Mouse (Mus musculus): Measurements from ENCODE around the gene Edc4. TPM values are rescaled to one million over a fixed set of nuclear protein-coding genes. Genes with fewer than 3 reads are reported as not detected.

Gene Edc4
- polyA plus RNA-seq, 1 experiment from 2014 or later = 49.5 TPM

DNA sequence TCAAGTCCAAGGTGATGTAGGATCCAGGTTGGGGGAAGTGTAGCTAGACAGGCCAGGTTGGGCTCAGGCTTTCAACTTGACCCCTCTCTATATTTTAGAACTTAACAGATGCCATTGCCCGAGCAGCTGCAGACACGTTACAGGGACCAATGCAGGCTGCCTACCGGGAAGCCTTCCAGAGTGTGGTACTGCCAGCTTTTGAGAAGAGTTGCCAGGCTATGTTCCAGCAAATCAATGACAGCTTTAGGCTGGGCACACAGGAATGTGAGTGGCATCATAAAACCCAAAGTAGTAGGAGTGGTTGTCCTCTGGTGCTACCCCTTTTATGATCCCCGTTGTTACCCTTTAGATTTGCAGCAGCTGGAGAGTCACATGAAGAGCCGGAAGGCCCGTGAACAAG lies 10.2 kb downstream of the Edc4 start:
- H3K36me3 ChIP-seq = peaks cover 93% of the 10 kb centered on the region
- 84% methylated on average over 6 of the region's 6 CpGs for WGBS
- ATAC-seq (ENCODE audit: insufficient number of reproducible peaks, low FRiP score, low TSS enrichment, low read depth) = no peak
- no peak overlapping the region for H3K4me3 ChIP-seq
- H3K9ac ChIP-seq = no peak overlapping the region
- no peak overlapping the region for H3K4me2 ChIP-seq
- H3K4me1 ChIP-seq = peaks cover 5% of the 10 kb centered on the region
- H3K27ac ChIP-seq = no peak overlapping the region
- no peaks in the 10 kb centered on the region for H3K9me3 ChIP-seq
- no peaks in the 10 kb centered on the region for H3K27me3 ChIP-seq

DNA sequence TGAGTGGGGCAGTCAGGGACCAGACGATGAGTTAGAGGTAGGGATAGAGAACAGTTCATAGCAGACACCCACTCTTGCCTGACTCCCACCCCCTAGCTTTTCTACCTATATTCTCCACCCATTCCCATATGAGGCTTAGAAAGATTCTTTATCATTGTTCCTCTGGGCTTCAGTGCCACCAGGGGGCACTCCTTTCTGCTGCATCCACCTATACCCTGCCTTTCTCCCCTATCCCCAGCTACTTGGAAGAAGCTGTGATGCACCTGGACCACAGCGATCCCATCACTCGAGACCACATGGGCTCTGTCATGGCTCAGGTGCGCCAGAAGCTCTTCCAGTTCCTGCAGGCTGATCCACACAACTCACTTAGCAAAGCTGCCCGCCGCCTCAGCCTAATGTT lies 11.8 kb downstream of the Edc4 start:
- Histone ChIP-seq H3K9ac (no peak overlapping the region), H3K27ac (no peak overlapping the region), H3K27me3 (no peaks in the 10 kb centered on the region), H3K9me3 (no peaks in the 10 kb centered on the region), H3K4me2 (no peak overlapping the region), H3K36me3 (peaks cover 79% of the 10 kb centered on the region), H3K4me3 (no peak overlapping the region), H3K4me1 (peaks cover 5% of the 10 kb centered on the region)
- ATAC-seq (ENCODE audit: insufficient number of reproducible peaks, low FRiP score, low TSS enrichment, low read depth) = no peak; the same call in 1 of the 2 replicates
- 84% methylated on average over 6 of the region's 6 CpGs for WGBS

DNA sequence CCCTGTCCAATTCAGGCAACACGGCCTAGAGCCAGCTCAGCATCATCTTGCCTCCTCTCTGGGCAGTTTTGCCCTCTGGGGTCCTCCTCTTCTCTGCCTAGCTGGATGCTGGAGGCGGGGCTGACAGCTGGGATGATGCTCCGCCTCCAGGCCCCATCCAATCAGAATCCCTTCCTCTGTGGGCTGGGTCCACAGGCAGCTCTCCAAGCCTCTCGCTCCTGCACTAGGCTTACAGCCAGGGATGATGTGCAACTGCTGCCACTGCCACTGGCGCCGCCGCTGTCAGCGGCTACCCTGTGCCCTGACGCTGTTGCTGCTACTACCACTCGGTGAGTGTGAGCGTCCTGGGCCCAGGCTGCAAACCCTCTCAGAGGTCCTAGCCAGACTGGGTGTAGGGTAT lies 12.7 kb downstream of the Edc4 start, which contains the start of gene Nrn1l:
Gene Nrn1l, plus strand, starts transcription at position 229 of the 400 bp plus-strand sequence.
- no peak within 1 kb of the TSS for H3K27ac ChIP-seq
- ATAC-seq (ENCODE audit: insufficient number of reproducible peaks, low FRiP score, low TSS enrichment, low read depth) = 0 out of 2 replicates have a peak, but pooled peaks have one; percentile 47
- H3K27me3 ChIP-seq = no peaks in the 10 kb centered on the region
- H3K9ac ChIP-seq = no peak within 1 kb of the TSS
- WGBS = 9% methylated on average over 11 of the region's 11 CpGs
- H3K4me3 ChIP-seq = no peak within 1 kb of the TSS
- H3K4me2 ChIP-seq = peak within 1 kb of the TSS; percentile 34
- peaks cover 70% of the 10 kb centered on the region for H3K36me3 ChIP-seq
- peaks cover 5% of the 10 kb centered on the region for H3K4me1 ChIP-seq
- no peaks in the 10 kb centered on the region for H3K9me3 ChIP-seq

DNA sequence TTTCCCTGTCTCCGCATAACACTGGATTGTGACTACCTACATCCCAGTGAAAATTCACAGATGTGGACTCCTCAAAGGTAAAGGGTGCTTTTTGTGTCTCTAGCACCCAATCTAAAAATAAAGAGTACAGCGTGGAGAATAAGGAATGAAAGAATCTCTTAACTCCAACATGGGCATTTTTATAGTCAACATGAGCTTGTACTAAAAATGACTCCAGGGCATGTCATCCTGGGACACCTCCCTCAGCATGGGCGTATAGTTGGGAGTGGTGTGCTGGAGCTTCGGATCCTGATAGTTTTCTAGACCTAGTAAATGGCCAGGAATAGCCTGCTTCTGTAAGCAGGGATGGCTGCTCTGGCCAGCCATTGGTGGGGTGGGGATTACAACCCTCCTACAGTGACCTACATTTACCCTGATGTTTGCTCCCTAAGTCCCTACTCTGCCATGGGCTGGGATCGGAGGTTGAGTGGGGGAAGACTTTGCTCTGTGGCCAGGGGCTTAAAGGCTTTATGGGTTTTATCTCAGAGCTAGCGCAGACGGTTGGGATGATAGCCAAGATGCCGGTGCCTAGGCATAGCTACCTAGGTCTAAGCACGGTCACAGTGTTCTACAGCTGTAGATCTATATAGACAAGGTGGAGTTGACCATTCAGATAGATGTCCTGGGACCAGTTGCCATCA lies 17.3 kb downstream of the Edc4 start:
- no peak overlapping the region for H3K4me3 ChIP-seq
- H3K36me3 ChIP-seq = peaks cover 25% of the 10 kb centered on the region
- no peak overlapping the region for H3K27ac ChIP-seq
- H3K4me2 ChIP-seq = no peak overlapping the region
- ATAC-seq (ENCODE audit: insufficient number of reproducible peaks, low FRiP score, low TSS enrichment, low read depth) = no peak
- WGBS = 76% methylated on average over 9 of the region's 9 CpGs
- H3K27me3 ChIP-seq = no peaks in the 10 kb centered on the region
- no peak overlapping the region for H3K9ac ChIP-seq
- no peaks in the 10 kb centered on the region for H3K9me3 ChIP-seq
- H3K4me1 ChIP-seq = peaks cover 16% of the 10 kb centered on the region

DNA sequence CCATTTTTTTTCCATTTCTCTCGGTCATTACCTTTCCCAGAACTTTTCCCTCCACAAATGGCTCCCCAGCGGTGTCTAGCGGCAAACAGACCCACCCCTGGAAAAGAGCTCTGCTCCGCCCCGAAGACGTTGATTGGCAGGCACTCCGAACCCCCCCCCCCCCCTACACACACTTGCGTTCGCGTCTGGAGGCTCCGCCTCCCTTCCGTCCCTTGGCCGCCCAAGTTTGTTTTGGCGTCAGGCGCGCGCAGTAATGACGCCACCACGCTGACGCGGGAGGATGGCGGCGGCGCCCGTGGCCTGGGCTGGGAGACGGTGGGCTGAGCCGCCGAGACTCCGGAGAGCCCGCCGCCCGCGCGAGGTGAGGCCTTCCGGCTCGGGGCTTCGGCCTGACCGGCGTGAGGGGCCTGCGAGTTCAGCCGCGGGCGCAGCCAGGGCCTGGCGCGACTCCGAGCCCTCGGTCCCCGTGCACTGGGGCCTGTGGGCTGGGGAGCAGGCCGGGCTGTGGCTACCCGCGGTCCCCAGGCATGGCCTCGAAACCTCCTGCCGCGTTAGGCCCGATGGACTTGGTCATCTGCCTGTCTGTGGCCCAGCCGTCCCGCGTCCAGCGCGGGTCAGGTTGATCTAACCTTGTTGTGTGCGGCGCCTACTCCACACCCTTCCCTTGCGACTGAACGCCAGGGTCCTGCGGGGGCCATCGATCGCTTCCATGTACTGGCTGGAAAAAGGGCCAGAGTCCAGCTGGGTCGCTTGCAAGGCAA lies 19.7 kb downstream of the Edc4 start, which contains the start of gene Pskh1:
Gene Pskh1, plus strand, starts transcription at position 262 of the 761 bp plus-strand sequence.
- H3K27me3 ChIP-seq = no peaks in the 10 kb centered on the region

DNA sequence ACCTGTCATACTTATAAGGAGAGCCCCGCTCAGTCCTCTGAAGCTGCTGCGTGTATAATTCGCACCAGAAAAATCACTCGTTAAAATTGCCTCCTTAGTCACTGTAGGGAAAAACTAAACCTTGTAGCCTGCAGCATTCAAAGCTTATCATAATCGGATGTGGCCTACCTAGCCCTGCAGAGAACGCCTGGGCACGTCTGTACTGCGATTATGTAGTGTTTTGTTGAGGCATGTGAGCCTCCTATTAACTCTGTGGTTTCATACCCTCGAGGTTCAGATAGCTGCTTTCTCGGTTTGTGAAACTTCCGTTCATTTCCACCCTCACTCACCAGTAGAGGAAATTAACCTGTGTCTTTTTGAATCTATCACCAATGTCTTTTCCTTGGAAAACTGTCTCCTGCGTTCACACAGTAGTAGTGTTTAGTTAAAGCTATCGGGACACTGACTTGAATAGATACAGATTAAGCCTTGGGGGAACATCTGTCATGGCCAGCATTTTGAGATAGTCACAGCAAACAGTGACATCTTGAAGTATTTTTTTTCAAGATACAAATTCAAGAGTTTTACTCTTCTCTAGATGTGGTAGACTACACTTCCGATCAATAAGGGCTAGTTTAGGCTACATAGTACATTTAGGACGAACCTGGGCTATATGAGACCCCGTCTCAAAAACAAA lies 20.4 kb downstream of the Edc4 start:
- ATAC-seq (ENCODE audit: insufficient number of reproducible peaks, low FRiP score, low TSS enrichment, low read depth) = no peak
- WGBS = 29% methylated on average over 16 of the region's 16 CpGs
- H3K4me3 ChIP-seq = peak overlapping the region; percentile 95

More for the DNA sequence above, 19.7 kb downstream of the Edc4 start, which contains the start of gene Pskh1:
- peaks cover 11% of the 10 kb centered on the region for H3K4me1 ChIP-seq
- ATAC-seq (ENCODE audit: insufficient number of reproducible peaks, low FRiP score, low TSS enrichment, low read depth) = peak; percentile 88
- H3K9ac ChIP-seq = peak within 1 kb of the TSS; percentile 100
- no peaks in the 10 kb centered on the region for H3K9me3 ChIP-seq
- H3K36me3 ChIP-seq = peaks cover 9% of the 10 kb centered on the region; the same call in 1 of the 2 replicates
- peak within 1 kb of the TSS; percentile 95 for H3K4me3 ChIP-seq
- peak within 1 kb of the TSS; percentile 62 for H3K4me2 ChIP-seq
- peak within 1 kb of the TSS; percentile 94 for H3K27ac ChIP-seq
- WGBS = under 1% methylated on average over 68 of the region's 68 CpGs

DNA sequence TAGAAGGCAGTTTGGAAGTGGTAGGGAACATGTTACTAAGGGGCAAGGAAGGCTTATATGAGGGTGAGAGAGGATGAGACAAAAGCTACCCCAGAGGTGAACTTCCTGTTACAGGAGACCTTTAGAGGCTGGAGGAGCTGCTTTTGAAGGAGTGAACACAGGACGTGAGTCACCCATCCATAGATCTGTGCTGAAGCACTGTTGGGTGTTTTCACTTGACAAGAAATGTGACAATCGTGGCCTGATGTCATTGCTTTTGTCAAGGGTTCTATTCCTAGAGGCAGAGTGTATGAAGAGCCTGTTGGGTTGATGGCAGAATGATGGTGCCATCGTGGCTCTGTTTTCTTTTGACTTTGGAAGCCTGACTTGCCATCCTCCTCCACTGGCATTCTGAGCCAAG lies 38.7 kb downstream of the Edc4 start:
- Histone ChIP-seq H3K27me3 (no peaks in the 10 kb centered on the region), H3K27ac (no peak overlapping the region), H3K36me3 (peaks cover 48% of the 10 kb centered on the region), H3K9me3 (no peaks in the 10 kb centered on the region), H3K4me3 (no peak overlapping the region), H3K9ac (no peak overlapping the region), H3K4me2 (no peak overlapping the region), H3K4me1 (no peaks in the 10 kb centered on the region)
- WGBS = 83% methylated on average over 3 of the region's 3 CpGs
- no peak for ATAC-seq (ENCODE audit: insufficient number of reproducible peaks, low FRiP score, low TSS enrichment, low read depth)

More for the DNA sequence above, 20.4 kb downstream of the Edc4 start:
- Histone ChIP-seq H3K36me3 (0 out of 2 replicates have a peak, but pooled peaks cover 6% of the 10 kb centered on the region), H3K9ac (peak overlapping the region; percentile 100), H3K4me2 (peak overlapping the region; percentile 62), H3K4me1 (peaks cover 11% of the 10 kb centered on the region), H3K27ac (peak overlapping the region; percentile 94), H3K9me3 (no peaks in the 10 kb centered on the region), H3K27me3 (no peaks in the 10 kb centered on the region)

DNA sequence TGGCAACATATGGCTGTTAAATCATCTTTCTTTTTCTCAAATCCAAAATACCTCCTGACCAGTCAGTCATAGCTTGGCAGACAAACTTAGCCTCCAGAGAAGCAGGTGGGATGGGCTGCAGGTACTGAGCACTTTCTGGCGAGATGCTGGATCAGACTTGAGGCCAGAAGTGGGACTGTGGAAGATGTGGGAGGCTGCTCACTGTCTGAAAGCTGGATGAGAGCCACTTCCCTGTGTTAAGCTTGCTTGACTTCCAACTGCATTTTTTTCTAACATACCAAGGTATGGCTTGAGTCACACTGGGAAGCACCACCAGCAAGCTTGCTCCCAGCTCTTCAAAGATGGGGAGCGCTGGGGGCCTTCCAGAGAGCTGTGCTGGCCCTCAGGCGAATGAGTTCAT lies 44.4 kb downstream of the Edc4 start:
- WGBS = 74% methylated on average over 3 of the region's 3 CpGs
- Histone ChIP-seq H3K9me3 (no peaks in the 10 kb centered on the region), H3K9ac (no peak overlapping the region), H3K27ac (no peak overlapping the region), H3K4me3 (no peak overlapping the region), H3K4me2 (no peak overlapping the region), H3K27me3 (no peaks in the 10 kb centered on the region), H3K4me1 (no peaks in the 10 kb centered on the region), H3K36me3 (peaks cover 38% of the 10 kb centered on the region)
- ATAC-seq (ENCODE audit: insufficient number of reproducible peaks, low FRiP score, low TSS enrichment, low read depth) = no peak

DNA sequence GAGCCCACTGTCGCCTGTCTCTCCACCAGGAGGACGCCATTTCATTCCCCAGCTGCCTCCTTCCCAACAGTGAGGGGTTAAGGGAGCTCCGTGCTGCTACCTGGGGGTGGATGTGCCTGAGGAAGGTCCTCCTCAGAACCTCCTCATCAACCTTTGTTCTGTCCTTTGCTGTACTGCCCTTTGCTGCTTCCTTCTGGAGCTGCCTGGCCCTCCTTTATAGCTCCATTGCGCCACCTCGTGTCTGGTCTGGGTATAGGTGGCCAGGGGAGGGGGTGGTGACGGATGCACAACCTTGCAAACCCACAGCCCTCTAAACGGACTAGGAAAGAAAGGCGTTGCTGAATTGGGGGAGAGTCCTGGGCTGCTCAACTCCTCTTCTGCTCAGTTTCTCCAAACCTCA lies 49.9 kb downstream of the Edc4 start:
- no peak for ATAC-seq (ENCODE audit: insufficient number of reproducible peaks, low FRiP score, low TSS enrichment, low read depth)

DNA sequence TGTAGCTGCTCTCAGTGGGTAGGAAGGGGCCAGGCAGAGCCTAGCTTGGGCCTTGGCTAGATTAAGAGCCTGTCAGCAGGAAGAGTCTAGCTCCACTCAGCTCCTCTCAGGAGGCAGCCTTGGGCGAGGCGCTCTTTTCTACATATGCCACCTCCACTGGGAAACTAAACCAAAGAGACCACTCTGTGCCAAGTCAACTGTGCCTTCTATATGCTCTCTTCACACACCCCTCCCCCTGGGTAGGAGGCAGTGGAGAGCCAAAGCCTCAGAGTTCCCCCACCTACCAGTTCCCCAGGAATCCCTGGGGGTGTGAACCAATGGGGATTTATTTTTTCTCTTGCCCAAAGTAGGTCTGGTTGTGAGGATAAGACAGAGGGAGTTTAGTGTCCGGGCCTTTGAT lies 50.6 kb downstream of the Edc4 start:
- Histone ChIP-seq H3K27ac (no peak overlapping the region), H3K4me3 (no peak overlapping the region), H3K4me2 (no peak overlapping the region), H3K27me3 (no peaks in the 10 kb centered on the region), H3K9me3 (no peaks in the 10 kb centered on the region), H3K36me3 (peaks cover 54% of the 10 kb centered on the region), H3K4me1 (peaks cover 11% of the 10 kb centered on the region), H3K9ac (no peak overlapping the region)
- WGBS = 95% methylated on average over 3 of the region's 3 CpGs
- ATAC-seq (ENCODE audit: insufficient number of reproducible peaks, low FRiP score, low TSS enrichment, low read depth) = no peak

More for the DNA sequence above, 49.9 kb downstream of the Edc4 start:
- Histone ChIP-seq H3K9ac (0 out of 2 replicates have a peak overlapping the region, but pooled peaks have one; percentile 7), H3K4me2 (no peak overlapping the region), H3K27ac (no peak overlapping the region), H3K9me3 (no peaks in the 10 kb centered on the region), H3K27me3 (no peaks in the 10 kb centered on the region), H3K4me3 (no peak overlapping the region), H3K4me1 (peaks cover 5% of the 10 kb centered on the region; the same call in 1 of the 2 replicates), H3K36me3 (peaks cover 56% of the 10 kb centered on the region)
- WGBS = 26% methylated on average over 8 of the region's 8 CpGs

DNA sequence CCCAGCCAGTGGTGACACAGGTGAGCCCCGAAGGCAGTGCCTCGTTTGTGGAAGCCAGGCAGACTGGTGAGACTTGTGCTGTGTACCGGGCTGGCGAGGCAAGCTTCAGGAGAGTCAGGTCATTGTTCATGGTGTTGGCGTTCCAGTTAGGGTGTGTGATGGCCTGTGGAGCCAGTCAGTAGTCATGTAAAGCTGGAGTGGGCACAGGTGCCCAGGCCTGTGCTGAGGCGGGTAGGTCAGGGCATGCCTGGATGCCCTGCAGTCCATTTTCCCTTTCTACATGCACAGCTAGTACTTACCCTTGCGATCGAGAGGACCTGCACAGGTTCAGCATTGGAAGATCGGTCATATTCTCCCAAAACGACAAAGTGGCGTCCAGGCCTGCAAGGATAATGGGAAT lies 51.8 kb downstream of the Edc4 start:
- H3K36me3 ChIP-seq = peaks cover 44% of the 10 kb centered on the region
- no peak overlapping the region for H3K9ac ChIP-seq
- WGBS = 87% methylated on average over 11 of the region's 11 CpGs
- peaks cover 17% of the 10 kb centered on the region for H3K4me1 ChIP-seq
- ATAC-seq (ENCODE audit: insufficient number of reproducible peaks, low FRiP score, low TSS enrichment, low read depth) = no peak
- H3K4me3 ChIP-seq = no peak overlapping the region
- H3K27me3 ChIP-seq = no peaks in the 10 kb centered on the region
- H3K27ac ChIP-seq = no peak overlapping the region
- no peak overlapping the region for H3K4me2 ChIP-seq
- H3K9me3 ChIP-seq = no peaks in the 10 kb centered on the region

Data from limb, embryonic 15.5 days (tissue).